Mouse (Mus musculus) midbrain, embryonic 12.5 days (tissue): ENCODE measurements around the gene Mocs3. TPM values are rescaled to one million over a fixed set of nuclear protein-coding genes. Genes with fewer than 3 reads are reported as not detected.

ENCODE experiments used
- ATAC-seq: fragments of 200-750 bp; cut with Nextera tagmentation; 2 replicates; pipeline ENCODE4 v1.8.0; 2017; ENCODE audit warnings: low read depth, moderate TSS enrichment, moderate library complexity; ENCODE audit not compliant: low FRiP score
- H3K27ac ChIP-seq: fragments of 300-500 bp; sonication (generic); replicated peaks from 2 replicates; pipeline ENCODE4 v1.5.1; 2016; ENCODE audit warnings: mild to moderate bottlenecking
- H3K27me3 ChIP-seq: fragments of 300-500 bp; sonication (generic); 2 replicates; pipeline ENCODE4 v1.6.1; 2016; ENCODE audit warnings: mild to moderate bottlenecking
- H3K36me3 ChIP-seq: fragments of 300-500 bp; sonication (generic); 2 replicates; pipeline ENCODE4 v1.6.1; 2016
- H3K4me1 ChIP-seq: fragments of 300-500 bp; sonication (generic); 2 replicates; pipeline ENCODE4 v1.6.1; 2016
- H3K4me2 ChIP-seq: fragments of 300-500 bp; sonication (generic); replicated peaks from 2 replicates; pipeline ENCODE4 v1.6.1; 2016; ENCODE audit warnings: mild to moderate bottlenecking, moderate library complexity
- H3K4me3 ChIP-seq: fragments of 300-500 bp; sonication (generic); 2 replicates; pipeline ENCODE4 v1.5.1; 2016; ENCODE audit warnings: mild to moderate bottlenecking
- H3K9ac ChIP-seq: fragments of 300-500 bp; sonication (generic); replicated peaks from 2 replicates; pipeline ENCODE4 v1.6.1; 2016; ENCODE audit warnings: mild to moderate bottlenecking, moderate library complexity
- H3K9me3 ChIP-seq: fragments of 300-500 bp; sonication (generic); 2 replicates; pipeline ENCODE4 v1.6.1; 2016; ENCODE audit warnings: mild to moderate bottlenecking
- WGBS: fragments of 180-500 bp; shearing (Covaris S2); methylation state at CpG from one replicate; pipeline ENCODE4 v1.1.7; 2016; 5-methylcytosine and 5-hydroxymethylcytosine counted together
- polyA plus RNA-seq: library from polyadenylated mRNA; unstranded; fragments of >200 nt; fragmentation: Nextera tagmentation; extraction: Ambion mirVana; gene quantifications from 2 replicates; pipeline ENCODE4 v1.2.1, GENCODE M21; 2016

Mocs3 gene
- 11.3 and 11.7 TPM in 2 replicates for polyA plus RNA-seq

DNA sequence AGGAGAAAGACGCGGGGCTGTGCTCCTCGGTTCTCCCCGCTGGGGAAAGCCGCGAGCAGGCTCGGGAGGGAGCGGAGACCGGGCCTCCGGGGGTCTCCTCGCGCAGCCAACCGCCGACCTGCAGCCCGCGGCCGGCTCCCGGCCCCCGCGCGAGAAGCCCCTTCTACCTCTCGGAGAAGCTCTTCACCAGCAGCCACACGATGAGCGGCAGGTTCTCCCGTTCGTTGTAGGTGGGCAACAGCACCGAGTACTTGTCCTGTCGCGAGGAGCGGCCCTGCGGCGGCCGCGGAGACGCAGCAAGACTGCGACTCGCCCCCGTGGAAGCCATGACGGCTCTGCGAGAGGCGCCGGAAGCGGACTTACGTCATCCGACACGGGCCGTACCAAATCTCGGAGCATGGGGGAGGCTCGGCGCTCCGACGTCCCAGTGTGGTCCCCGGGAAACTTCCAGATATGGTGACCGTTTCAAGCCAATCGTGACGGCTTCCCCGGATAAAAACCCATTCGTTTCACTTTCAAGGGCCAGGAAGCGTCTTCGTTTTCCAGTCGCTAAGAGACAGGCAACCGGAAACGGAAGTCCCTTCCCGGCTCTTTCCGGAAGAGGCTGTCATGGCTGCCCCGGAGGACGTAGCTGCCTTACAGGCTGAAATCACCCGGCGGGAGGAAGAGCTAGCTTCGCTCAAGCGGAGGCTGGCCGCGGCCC, at the start of gene Mocs3, which contains the start of the genes Gm20716 and Dpm1:
Gene Mocs3, plus strand, starts transcription at position 597 of the 703 bp plus-strand sequence.
Gene Gm20716, minus strand, starts transcription at position 339 of the 703 bp plus-strand sequence.
Gene Dpm1, minus strand, starts transcription at position 566 of the 703 bp plus-strand sequence.
- Histone ChIP-seq H3K9ac (peak within 1 kb of the TSS; percentile 97), H3K36me3 (peaks cover 34% of the 10 kb centered on the region), H3K4me2 (peak within 1 kb of the TSS; percentile 100), H3K4me1 (peaks cover 28% of the 10 kb centered on the region), H3K9me3 (no peaks in the 10 kb centered on the region), H3K27me3 (no peaks in the 10 kb centered on the region), H3K27ac (peak within 1 kb of the TSS; percentile 91), H3K4me3 (peak within 1 kb of the TSS; percentile 100)
- whole genome bisulfite sequencing, result under 1% methylated on average over 73 of the region's 73 CpGs
- ATAC-seq, result peak; percentile 89

DNA sequence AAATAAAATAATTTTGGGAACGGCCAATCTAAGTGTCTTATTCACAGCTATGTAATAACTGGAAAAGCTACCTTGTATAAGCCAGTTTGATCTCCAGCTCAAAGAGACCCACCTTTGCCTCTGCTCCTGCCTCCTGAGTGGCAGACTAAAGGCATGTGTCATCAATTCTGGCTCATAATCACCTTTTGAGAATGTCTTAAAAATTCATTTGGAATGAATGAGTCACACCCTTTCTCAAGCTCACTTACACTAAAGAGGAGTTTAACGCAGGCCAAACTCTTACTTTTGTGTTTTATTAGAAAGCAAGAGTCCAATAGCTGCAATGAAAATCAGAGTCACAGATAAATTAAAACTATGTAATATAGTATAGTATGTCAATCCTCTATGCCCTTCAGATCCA, 38.6 kb upstream of the Mocs3 start:
- ATAC-seq, result no peak
- WGBS, result 96% methylated on average over 2 of the region's 2 CpGs
- no peak overlapping the region for H3K27ac ChIP-seq
- H3K4me1 ChIP-seq, result peaks cover 22% of the 10 kb centered on the region
- H3K4me3 ChIP-seq, result no peak overlapping the region
- H3K9ac ChIP-seq, result no peak overlapping the region
- no peaks in the 10 kb centered on the region for H3K27me3 ChIP-seq
- H3K36me3 ChIP-seq, result peaks cover 28% of the 10 kb centered on the region
- H3K9me3 ChIP-seq, result no peaks in the 10 kb centered on the region
- H3K4me2 ChIP-seq, result no peak overlapping the region

DNA sequence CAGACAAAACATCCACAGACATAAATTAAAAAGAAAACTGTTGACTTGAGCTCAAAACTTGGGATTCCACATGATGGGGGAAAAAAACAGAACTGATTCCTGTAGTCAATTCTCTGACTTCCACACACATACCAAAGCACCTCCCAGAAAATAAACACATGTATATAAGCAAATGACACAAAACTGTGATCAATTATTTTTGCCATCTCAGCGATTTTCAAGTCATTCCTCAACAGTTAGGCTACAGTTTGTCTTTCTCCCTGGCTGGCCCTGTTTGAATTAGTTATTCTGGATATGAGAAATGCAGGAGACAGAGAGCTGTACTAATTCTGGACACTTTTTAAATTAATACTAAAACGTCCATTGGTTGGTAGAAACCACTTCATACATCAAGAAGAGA, 36.7 kb upstream of the Mocs3 start:
- Histone ChIP-seq H3K27ac (no peak overlapping the region), H3K4me2 (no peak overlapping the region), H3K4me3 (no peak overlapping the region), H3K27me3 (no peaks in the 10 kb centered on the region), H3K9ac (no peak overlapping the region), H3K9me3 (no peaks in the 10 kb centered on the region), H3K36me3 (peaks cover 20% of the 10 kb centered on the region), H3K4me1 (peaks cover 32% of the 10 kb centered on the region)
- WGBS, result 83% methylated on average over 2 of the region's 2 CpGs
- no peak for ATAC-seq

DNA sequence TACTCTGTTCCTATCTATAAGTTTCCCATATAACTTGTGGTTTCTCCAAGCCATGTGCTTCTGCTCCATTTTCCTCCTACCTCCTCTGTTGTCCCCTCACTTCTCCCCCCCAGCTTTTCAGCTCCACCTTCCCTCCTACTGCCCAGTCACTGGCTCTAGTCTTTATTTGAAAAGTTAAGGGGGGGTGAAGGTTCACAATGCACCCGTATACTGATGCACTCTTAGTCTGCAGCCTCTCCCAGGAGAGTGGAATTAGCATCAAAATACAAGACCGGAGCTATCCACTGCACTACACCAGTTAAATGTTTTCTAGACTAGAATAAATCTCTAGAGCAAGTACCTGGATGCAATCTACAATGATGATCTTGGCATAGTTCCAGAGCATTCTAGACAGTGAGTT, 34.7 kb upstream of the Mocs3 start:
- 0 out of 2 replicates have a peak, but pooled peaks have one; percentile 30 for ATAC-seq
- H3K27me3 ChIP-seq, result no peaks in the 10 kb centered on the region
- WGBS, result 33% methylated on average over 2 of the region's 2 CpGs
- no peak overlapping the region for H3K4me3 ChIP-seq
- H3K36me3 ChIP-seq, result peaks cover 21% of the 10 kb centered on the region
- no peaks in the 10 kb centered on the region for H3K9me3 ChIP-seq
- H3K9ac ChIP-seq, result no peak overlapping the region
- H3K4me2 ChIP-seq, result no peak overlapping the region
- peaks cover 47% of the 10 kb centered on the region for H3K4me1 ChIP-seq
- no peak overlapping the region for H3K27ac ChIP-seq

DNA sequence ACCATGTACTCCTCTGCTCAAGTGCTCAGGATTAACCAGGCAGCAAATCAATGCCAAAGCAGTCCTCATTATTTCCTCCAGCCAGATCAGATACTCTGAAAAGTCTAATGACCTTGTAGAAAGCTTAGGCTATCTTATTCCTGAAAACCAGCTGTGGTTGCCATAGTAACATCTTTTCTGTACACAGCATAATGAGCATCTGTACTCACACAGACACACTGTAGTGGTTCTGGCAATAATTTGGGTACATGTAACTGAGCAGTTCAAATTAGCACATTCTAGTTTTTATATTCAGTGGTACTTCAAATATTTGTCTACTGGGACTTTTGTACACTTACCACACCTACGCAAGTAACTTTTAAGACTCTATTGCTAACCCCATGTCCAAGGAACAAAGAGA, 32.0 kb upstream of the Mocs3 start:
- 89% methylated on average over 1 of the region's 1 CpGs for WGBS
- H3K36me3 ChIP-seq, result peaks cover 29% of the 10 kb centered on the region

GRCm38 (mm10) chr2:168199476-168199875, 30.9 kb upstream of the Mocs3 start:
- 88% methylated on average over 4 of the region's 4 CpGs for WGBS
- Histone ChIP-seq H3K36me3 (peaks cover 38% of the 10 kb centered on the region), H3K4me1 (peaks cover 55% of the 10 kb centered on the region), H3K27ac (no peak overlapping the region; the same call in 1 of the 2 replicates), H3K9ac (no peak overlapping the region), H3K27me3 (no peaks in the 10 kb centered on the region), H3K4me2 (peak overlapping the region; percentile 25), H3K4me3 (no peak overlapping the region; the same call in 1 of the 2 replicates), H3K9me3 (no peaks in the 10 kb centered on the region)
- no peak for ATAC-seq

More for the DNA sequence above, 32.0 kb upstream of the Mocs3 start:
- no peak overlapping the region for H3K9ac ChIP-seq
- no peak overlapping the region for H3K27ac ChIP-seq
- no peak for ATAC-seq
- no peaks in the 10 kb centered on the region for H3K27me3 ChIP-seq
- H3K9me3 ChIP-seq, result no peaks in the 10 kb centered on the region
- peaks cover 57% of the 10 kb centered on the region for H3K4me1 ChIP-seq
- peak overlapping the region; percentile 13 for H3K4me2 ChIP-seq
- no peak overlapping the region for H3K4me3 ChIP-seq

DNA sequence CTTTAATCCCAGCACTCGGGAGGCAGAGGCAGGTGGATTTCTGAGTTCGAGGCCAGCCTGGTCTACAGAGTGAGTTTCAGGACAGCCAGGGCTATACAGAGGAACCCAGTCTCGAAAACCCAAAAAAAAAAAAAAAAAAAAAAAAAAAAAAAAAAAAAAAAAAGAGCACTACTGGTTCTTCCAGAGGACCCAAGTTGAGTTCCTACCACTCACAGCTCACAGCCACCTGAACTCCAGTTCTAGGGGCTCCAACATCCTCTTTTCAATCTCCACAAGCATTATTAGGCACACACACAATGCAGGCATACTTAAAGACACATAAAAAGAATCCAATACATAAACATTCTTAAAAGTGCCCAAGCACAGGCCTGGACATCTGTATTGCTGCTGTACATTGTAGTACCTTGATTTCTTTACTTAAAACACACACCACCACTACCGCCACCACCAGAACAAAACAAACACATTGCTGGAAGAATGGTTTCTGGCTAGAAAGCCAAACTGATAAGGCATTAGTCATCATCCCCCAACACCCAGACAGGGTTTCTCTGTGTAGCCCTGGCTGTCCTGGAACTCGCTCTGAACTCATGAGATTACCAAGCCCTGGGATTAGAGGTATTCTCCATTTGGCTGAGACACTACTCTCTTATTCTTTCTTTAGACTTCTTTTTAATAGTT, 30.3 kb upstream of the Mocs3 start:
- no peaks in the 10 kb centered on the region for H3K27me3 ChIP-seq
- 89% methylated on average over 4 of the region's 5 CpGs for whole genome bisulfite sequencing
- H3K9ac ChIP-seq, result no peak overlapping the region
- no peak for ATAC-seq
- H3K36me3 ChIP-seq, result peaks cover 43% of the 10 kb centered on the region
- H3K4me2 ChIP-seq, result no peak overlapping the region
- no peak overlapping the region for H3K27ac ChIP-seq
- H3K4me3 ChIP-seq, result no peak overlapping the region
- H3K9me3 ChIP-seq, result no peaks in the 10 kb centered on the region
- H3K4me1 ChIP-seq, result peaks cover 58% of the 10 kb centered on the region

DNA sequence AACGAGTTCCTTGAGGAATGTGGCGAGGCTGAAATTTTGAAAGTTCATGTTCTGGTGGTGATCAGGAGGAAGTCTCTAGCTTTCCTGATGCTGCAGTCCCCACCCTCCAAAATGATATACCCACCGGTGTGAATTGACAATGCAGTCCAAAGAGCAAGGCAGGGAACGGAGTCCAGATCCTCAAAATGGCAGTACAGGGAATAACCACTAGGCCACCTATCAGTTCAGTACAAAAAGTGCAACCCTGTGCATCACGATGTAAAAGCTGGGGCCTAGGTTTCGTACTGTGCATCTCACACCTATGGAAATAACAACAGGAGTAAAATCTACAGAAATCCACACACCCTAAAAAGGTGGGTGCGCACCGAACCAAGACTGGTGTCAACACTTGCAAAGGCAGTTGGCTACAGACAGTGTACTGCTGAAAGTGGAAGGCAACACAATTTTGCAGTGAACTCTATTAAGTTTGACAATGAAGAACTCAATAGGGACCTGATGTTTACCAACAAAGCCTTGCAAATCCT, 25.9 kb upstream of the Mocs3 start:
- WGBS, result 91% methylated on average over 8 of the region's 8 CpGs
- peaks cover 44% of the 10 kb centered on the region for H3K36me3 ChIP-seq
- peak overlapping the region; percentile 79 for H3K4me2 ChIP-seq
- peak overlapping the region; percentile 100 for H3K4me3 ChIP-seq
- H3K4me1 ChIP-seq, result peaks cover 32% of the 10 kb centered on the region
- no peak for ATAC-seq
- no peaks in the 10 kb centered on the region for H3K27me3 ChIP-seq
- no peaks in the 10 kb centered on the region for H3K9me3 ChIP-seq
- H3K27ac ChIP-seq, result no peak overlapping the region
- H3K9ac ChIP-seq, result peak overlapping the region; percentile 25

- Histone ChIP-seq H3K4me1 (peaks cover 27% of the 10 kb centered on the region), H3K4me2 (peak overlapping the region; percentile 79)
- WGBS, result 5% methylated on average over 6 of the region's 6 CpGs
Measured at GRCm38 (mm10) chr2:168205265-168205664, 25.2 kb upstream of the Mocs3 start.

DNA sequence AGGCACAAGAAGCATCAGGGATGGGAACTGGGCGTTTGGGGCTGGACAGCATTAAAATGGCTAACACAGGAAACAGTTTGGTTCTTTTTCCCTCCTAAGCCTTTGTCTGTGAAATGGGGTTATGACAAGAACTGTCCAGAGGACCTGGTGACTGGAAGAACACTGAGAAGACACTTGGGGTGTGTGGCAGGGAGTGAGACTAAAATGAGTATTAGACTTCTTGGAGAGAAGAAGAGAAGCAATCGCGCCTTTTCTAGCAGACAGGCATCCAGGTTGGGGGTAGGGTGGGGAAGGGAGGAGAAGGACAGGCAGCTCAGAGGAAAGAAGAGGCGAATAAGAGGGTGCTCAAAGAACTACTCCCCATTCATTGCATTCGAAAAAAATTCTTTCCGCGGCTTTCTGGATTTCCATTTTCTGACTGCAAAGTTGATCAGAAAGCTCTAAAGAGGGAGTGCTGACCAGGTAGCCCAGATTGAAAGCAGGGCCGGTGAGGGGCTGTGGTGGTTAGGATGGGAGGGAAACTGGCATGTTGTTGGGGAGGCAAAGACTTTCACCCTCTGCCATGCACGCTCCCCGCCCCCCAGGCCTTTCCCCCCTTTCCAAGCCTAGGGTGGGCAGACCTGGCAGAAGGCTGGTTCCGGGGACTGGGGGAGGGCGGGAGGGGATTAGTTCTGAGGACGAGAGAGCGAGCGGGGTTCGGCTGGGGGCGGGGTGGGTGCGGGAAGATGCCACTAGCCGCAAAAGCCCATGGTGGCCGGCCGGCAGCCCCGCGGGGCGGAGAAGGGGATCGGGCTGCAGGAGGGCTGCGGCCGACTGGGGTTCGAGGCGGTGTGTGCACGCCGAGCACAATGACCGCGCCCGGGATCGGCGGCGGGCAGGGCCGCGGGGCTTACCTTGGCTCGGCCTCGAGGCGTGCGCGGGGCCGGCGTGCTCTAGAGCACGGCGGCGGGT, 24.5 kb upstream of the Mocs3 start:
- Histone ChIP-seq H3K9me3 (no peaks in the 10 kb centered on the region), H3K27me3 (no peaks in the 10 kb centered on the region), H3K36me3 (peaks cover 47% of the 10 kb centered on the region), H3K4me1 (peaks cover 20% of the 10 kb centered on the region), H3K27ac (peak overlapping the region; percentile 99), H3K4me3 (peak overlapping the region; percentile 100), H3K4me2 (peak overlapping the region; percentile 79), H3K9ac (peak overlapping the region; percentile 100)
- WGBS, result 2% methylated on average over 23 of the region's 49 CpGs
- peak; percentile 32 for ATAC-seq

More at GRCm38 (mm10) chr2:168205265-168205664, 25.2 kb upstream of the Mocs3 start:
- Histone ChIP-seq H3K4me3 (peak overlapping the region; percentile 100), H3K9ac (peak overlapping the region; percentile 100), H3K27me3 (no peaks in the 10 kb centered on the region), H3K36me3 (peaks cover 47% of the 10 kb centered on the region), H3K27ac (peak overlapping the region; percentile 99), H3K9me3 (no peaks in the 10 kb centered on the region)
- ATAC-seq, result 0 out of 2 replicates have a peak, but pooled peaks have one; percentile 14
